Mouse (Mus musculus) cerebral cortex, adult 2 months (tissue): ENCODE data around the gene Rnf212b.

Experiments
- WGBS: fragments of 180-500 bp; shearing (Covaris S2); methylation state at CpG from one replicate; pipeline ENCODE4 v1.1.7; 2018; 5-methylcytosine and 5-hydroxymethylcytosine counted together

Rnf212b gene

GRCm38 (mm10) chr14:54874165-54874564 lies 60.2 kb downstream of the Rnf212b start:
- WGBS, result 83% methylated on average over 3 of the region's 3 CpGs

- WGBS, result 2% methylated on average over 36 of the region's 36 CpGs
Measured at GRCm38 (mm10) chr14:54875844-54876538, 62.0 kb downstream of the Rnf212b start.

- 1% methylated on average over 72 of the region's 72 CpGs for WGBS
Measured at GRCm38 (mm10) chr14:54876539-54877047, 62.7 kb downstream of the Rnf212b start.

- under 1% methylated on average over 60 of the region's 61 CpGs for WGBS
Measured at GRCm38 (mm10) chr14:54877048-54877715, 63.2 kb downstream of the Rnf212b start, which contains the start of gene Ppp1r3e. Gene Ppp1r3e (minus strand): TSS chr14:54877550.

- under 1% methylated on average over 27 of the region's 27 CpGs for WGBS
Measured at GRCm38 (mm10) chr14:54883154-54884021, 69.4 kb downstream of the Rnf212b start, which contains the start of the genes Bcl2l2 and Gm20521. Gene Bcl2l2 (plus strand): TSS chr14:54883377. Gene Gm20521 (plus strand): TSS chr14:54883441.

GRCm38 (mm10) chr14:54884022-54884712 lies 70.2 kb downstream of the Rnf212b start:
- WGBS, result 35% methylated on average over 21 of the region's 21 CpGs

GRCm38 (mm10) chr14:54885309-54885708 lies 71.4 kb downstream of the Rnf212b start:
- 83% methylated on average over 11 of the region's 11 CpGs for WGBS

GRCm38 (mm10) chr14:54892200-54892599 lies 78.3 kb downstream of the Rnf212b start, which contains the start of gene Pabpn1:
Gene Pabpn1 (plus strand): TSS chr14:54892500.
- 91% methylated on average over 3 of the region's 3 CpGs for WGBS

GRCm38 (mm10) chr14:54893651-54894181 lies 79.8 kb downstream of the Rnf212b start:
- WGBS, result under 1% methylated on average over 38 of the region's 38 CpGs

- under 1% methylated on average over 51 of the region's 54 CpGs for WGBS
Measured at GRCm38 (mm10) chr14:54894296-54895151, 80.6 kb downstream of the Rnf212b start.

GRCm38 (mm10) chr14:54897445-54897844 lies 83.5 kb downstream of the Rnf212b start:
- WGBS, result 46% methylated on average over 2 of the region's 2 CpGs

- WGBS, result under 1% methylated on average over 3 of the region's 3 CpGs
Measured at GRCm38 (mm10) chr14:54900383-54900782, 86.4 kb downstream of the Rnf212b start.

- 78% methylated on average over 4 of the region's 4 CpGs for WGBS
Measured at GRCm38 (mm10) chr14:54903641-54904040, 89.7 kb downstream of the Rnf212b start.
